Mouse (Mus musculus): ENCODE measurements around the gene Tspan32.

The Tspan32 gene

GRCm38 (mm10) chr7:143007599-143008369 lies 2.9 kb downstream of the Tspan32 start:
- peak; percentile 79 for DNase-seq (ENCODE audit: extremely low read depth, low read depth)

- no peak for DNase-seq (ENCODE audit: extremely low read depth, low read depth)
Observed at GRCm38 (mm10) chr7:143008370-143008926, 3.6 kb downstream of the Tspan32 start.

- no peak for DNase-seq (ENCODE audit: extremely low read depth, low read depth)
Observed at GRCm38 (mm10) chr7:143008996-143009665, 4.3 kb downstream of the Tspan32 start.

GRCm38 (mm10) chr7:143009996-143010395 lies 5.2 kb downstream of the Tspan32 start:
- DNase-seq (ENCODE audit: extremely low read depth, low read depth): no peak

GRCm38 (mm10) chr7:143011226-143011625 lies 6.4 kb downstream of the Tspan32 start:
- DNase-seq (ENCODE audit: extremely low read depth, low read depth): no peak

- DNase-seq (ENCODE audit: extremely low read depth, low read depth): no peak
Observed at GRCm38 (mm10) chr7:143012230-143012875, 7.5 kb downstream of the Tspan32 start.

- no peak for DNase-seq (ENCODE audit: extremely low read depth, low read depth)
Observed at GRCm38 (mm10) chr7:143013420-143014178, 8.8 kb downstream of the Tspan32 start.

GRCm38 (mm10) chr7:143014862-143015659 lies 10.2 kb downstream of the Tspan32 start:
- no peak for DNase-seq (ENCODE audit: extremely low read depth, low read depth)

GRCm38 (mm10) chr7:143015755-143016423 lies 11.0 kb downstream of the Tspan32 start:
- peak; percentile 63 for DNase-seq (ENCODE audit: extremely low read depth, low read depth)

GRCm38 (mm10) chr7:143016424-143017142 lies 11.7 kb downstream of the Tspan32 start:
- DNase-seq (ENCODE audit: extremely low read depth, low read depth): no peak

- no peak for DNase-seq (ENCODE audit: extremely low read depth, low read depth)
Observed at GRCm38 (mm10) chr7:143017181-143017580, 12.3 kb downstream of the Tspan32 start.

GRCm38 (mm10) chr7:143020040-143020439 lies 15.2 kb downstream of the Tspan32 start:
- no peak for DNase-seq (ENCODE audit: extremely low read depth, low read depth)

GRCm38 (mm10) chr7:143020764-143021163 lies 15.9 kb downstream of the Tspan32 start:
- DNase-seq (ENCODE audit: extremely low read depth, low read depth): no peak

- peak; percentile 59 for DNase-seq (ENCODE audit: extremely low read depth, low read depth)
Observed at GRCm38 (mm10) chr7:143021356-143022164, 16.7 kb downstream of the Tspan32 start.

- DNase-seq (ENCODE audit: extremely low read depth, low read depth): peak; percentile 75
Observed at GRCm38 (mm10) chr7:143023499-143023898, 18.7 kb downstream of the Tspan32 start.

GRCm38 (mm10) chr7:143024293-143024692 lies 19.4 kb downstream of the Tspan32 start:
- DNase-seq (ENCODE audit: extremely low read depth, low read depth): no peak

GRCm38 (mm10) chr7:143025496-143025895 lies 20.6 kb downstream of the Tspan32 start:
- DNase-seq (ENCODE audit: extremely low read depth, low read depth): no peak

- no peak for DNase-seq (ENCODE audit: extremely low read depth, low read depth)
Observed at GRCm38 (mm10) chr7:143027196-143027595, 22.4 kb downstream of the Tspan32 start.
